Mouse (Mus musculus): ENCODE measurements around the gene Ptpa.

Ptpa gene

DNA sequence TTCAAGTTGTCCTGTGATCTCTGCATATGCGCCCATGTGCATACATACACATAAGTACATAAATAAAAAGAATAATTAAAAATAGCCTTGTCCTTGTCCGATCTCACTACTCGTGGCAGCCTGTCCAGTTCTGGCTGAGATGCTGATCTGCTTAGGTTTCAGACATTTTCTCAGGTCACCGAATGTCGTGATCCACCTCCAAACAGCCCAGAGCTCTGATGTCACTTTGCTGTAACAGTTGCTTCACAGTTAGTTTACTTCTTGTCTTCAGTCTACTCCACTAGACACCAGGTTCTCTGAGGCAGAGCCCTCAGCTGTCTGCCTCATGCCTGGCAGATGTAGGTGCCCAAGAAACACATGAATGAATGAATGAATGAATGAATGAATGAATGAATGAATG lies 48.6 kb downstream of the Ptpa start:
- DNase-seq (ENCODE audit: low read depth): no peak

DNA sequence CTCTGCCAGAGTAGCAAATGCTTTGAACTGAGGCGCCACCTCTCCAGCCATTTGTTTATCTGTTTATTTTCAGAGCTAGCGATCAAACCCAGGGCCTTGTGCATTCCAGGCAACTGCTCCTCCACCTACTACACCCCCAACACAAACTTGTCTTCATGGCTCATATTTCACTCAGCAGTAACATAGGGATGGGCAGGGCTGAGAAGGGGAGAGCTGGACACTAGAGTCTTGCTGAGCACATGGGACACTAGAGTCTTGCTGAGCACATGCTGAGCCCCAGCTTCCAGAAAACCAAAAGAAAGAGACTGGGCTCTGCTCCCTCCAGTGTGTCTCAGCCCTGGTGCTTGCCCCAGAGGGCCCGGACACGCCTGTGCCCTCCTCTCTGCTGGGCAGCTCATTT lies 50.9 kb downstream of the Ptpa start:
- DNase-seq (ENCODE audit: low read depth): peak; percentile 55

- DNase-seq (ENCODE audit: low read depth): no peak
Observed at GRCm38 (mm10) chr2:30469009-30469408, 53.2 kb downstream of the Ptpa start.

- DNase-seq (ENCODE audit: low read depth): peak; percentile 95
Observed at GRCm38 (mm10) chr2:30469796-30470142, 53.9 kb downstream of the Ptpa start.

- DNase-seq (ENCODE audit: low read depth): peak; percentile 95
Observed at GRCm38 (mm10) chr2:30470143-30470946, 54.5 kb downstream of the Ptpa start.

DNA sequence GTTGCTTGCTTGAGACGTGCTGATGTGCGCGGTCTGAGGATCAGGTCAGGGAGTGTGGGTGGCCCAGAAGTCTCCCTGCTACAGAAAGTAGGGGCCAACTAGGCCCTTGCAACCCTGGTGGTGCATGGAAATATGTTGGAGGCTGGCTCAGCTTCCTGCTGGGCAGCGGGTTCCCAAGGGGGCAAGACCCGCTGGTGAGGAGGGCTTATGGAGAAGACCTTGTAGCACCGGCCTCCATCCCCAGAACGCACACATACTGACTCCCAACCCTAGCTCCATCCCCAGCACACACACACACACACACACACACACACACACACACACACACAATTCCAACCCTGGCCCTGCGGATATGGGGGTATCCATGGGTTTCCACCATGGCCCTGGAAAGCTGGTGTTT lies 55.2 kb downstream of the Ptpa start:
- DNase-seq (ENCODE audit: low read depth): peak; percentile 67

DNA sequence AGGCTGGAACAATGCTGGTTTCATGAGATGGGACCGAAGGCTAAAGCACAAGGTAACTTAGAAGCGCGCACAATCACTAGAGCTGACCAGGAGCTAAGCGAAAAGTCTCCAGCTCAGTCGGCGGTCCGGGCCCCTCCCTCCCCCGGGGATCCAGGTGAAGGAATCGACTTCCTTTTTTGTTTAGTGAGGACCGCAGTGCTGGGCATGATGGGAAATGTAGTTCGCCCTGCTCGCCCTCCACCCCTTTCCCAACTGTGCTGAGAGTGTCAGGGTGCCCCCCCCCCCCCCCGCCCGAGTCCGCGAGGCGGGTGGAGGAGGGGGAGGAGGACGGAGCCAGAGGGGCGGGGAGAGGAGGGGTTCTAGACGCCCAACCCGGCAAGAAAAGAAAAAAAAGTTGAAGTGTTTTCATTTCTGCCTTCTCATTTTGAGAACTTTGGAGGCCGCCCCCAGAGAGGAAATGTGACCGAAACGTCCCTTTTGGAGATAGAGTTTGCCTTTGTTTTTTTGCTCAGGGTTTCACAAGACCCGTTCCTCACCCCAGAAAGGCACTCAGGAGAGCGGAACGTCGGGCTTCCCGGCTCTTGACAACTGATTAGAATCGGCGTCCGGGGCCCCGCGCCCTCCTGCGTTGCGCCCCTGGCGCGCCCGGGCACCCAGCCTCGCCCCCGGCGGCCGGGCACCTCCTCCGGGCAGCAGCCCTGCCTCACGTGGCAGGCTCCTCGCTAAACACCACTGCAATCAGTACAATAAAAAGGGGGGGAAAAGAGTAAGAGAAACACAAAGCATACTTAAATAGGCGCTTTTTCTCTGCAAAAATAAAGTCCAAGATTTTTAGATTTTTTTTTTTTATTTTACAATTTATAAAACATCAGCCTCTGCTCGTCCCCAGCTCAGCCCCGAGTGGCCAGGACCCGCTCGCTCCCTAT lies 56.2 kb downstream of the Ptpa start:
- peak; percentile 96 for DNase-seq (ENCODE audit: low read depth)

GRCm38 (mm10) chr2:30472731-30473351 lies 57.0 kb downstream of the Ptpa start:
- DNase-seq (ENCODE audit: low read depth): peak; percentile 56

- DNase-seq (ENCODE audit: low read depth): peak; percentile 69
Observed at GRCm38 (mm10) chr2:30473431-30474031, 57.7 kb downstream of the Ptpa start.

GRCm38 (mm10) chr2:30474039-30474438 lies 58.2 kb downstream of the Ptpa start, which contains the start of gene Ier5l:
Gene Ier5l (minus strand): TSS chr2:30474219.
- peak; percentile 97 for DNase-seq (ENCODE audit: low read depth)

DNA sequence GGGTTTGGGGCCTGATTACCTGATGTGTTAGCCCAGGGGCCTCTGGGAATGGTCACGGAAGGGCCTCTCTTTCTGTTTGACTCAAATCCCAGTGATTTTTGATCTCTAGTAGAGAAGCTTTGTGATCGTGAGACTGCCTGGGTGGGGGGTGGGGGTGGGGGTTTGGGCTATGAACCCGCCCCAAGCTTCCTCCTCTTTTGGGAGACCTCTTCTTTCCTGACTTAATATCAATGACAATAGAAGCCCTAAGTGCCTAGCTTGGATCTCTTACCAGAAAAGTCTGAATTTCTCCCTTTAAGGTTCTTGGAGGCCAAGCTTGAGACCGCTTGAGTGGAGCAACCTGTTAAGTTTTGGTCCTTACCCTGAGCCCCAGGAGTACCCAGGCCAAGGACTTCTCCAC lies 58.9 kb downstream of the Ptpa start:
- DNase-seq (ENCODE audit: low read depth): no peak

- no peak for DNase-seq (ENCODE audit: low read depth)
Observed at GRCm38 (mm10) chr2:30475457-30475856, 59.6 kb downstream of the Ptpa start.

DNA sequence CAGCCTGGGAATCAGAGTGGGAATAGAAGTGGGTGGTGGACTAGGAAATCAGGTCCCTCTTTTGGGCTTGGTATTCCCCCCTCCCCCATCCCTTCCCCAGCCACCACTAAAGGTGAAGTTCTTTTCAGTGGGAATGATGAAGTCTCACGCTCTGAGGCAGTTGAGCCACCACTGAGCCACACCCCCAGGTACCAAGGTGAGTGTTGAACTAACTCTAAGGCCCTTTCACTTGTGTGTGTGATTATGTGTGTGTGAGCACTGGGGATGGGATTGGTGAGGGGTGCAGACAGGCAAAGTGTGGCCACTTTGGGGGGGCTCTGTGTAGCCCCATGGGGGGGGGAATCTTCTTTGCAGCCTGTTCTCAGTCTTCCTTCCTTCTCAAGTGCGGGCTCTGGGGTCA lies 60.4 kb downstream of the Ptpa start:
- no peak for DNase-seq (ENCODE audit: low read depth)

GRCm38 (mm10) chr2:30478526-30478925 lies 62.7 kb downstream of the Ptpa start:
- no peak for DNase-seq (ENCODE audit: low read depth)

DNA sequence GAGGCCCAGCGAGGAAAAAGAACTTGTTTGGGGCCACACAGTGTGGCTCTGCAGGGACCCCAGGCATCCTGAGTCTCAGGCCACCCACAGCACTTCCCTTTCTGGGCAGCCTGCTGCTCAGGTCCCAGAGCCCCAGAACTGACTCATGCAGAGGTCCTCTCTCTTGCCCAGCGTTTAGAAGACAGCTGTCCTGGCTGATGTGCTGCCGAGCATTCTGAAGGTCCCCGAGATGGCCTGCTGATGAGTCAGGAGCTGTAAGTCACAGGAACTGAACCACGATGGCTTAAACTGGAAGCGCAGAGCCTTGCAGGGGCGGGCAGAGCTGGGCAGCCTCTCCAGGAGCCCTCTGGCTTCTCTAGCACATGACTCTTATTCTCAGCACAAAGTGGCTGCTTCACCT lies 71.8 kb downstream of the Ptpa start:
- peak; percentile 61 for DNase-seq (ENCODE audit: low read depth)

- DNase-seq (ENCODE audit: low read depth): no peak
Observed at GRCm38 (mm10) chr2:30490384-30490783, 74.5 kb downstream of the Ptpa start.

GRCm38 (mm10) chr2:30495000-30495908 lies 79.4 kb downstream of the Ptpa start:
- DNase-seq (ENCODE audit: low read depth): no peak

- DNase-seq (ENCODE audit: low read depth): peak; percentile 73
Observed at GRCm38 (mm10) chr2:30495909-30496861, 80.3 kb downstream of the Ptpa start.
